Mouse (Mus musculus) left cerebral cortex, postnatal 14 days (tissue): ENCODE data around the gene Dpy19l3. TPM values are rescaled to one million over a fixed set of nuclear protein-coding genes. Genes with fewer than 3 reads are reported as not detected.

Experiments
- DNase-seq, 2 experiments: peaks; one replicate each; pipeline ENCODE4 v3.0.0; 2021 to 2022; ENCODE audit warnings: low spot score in 2 of 2, mixed read lengths in 1 of 2
- intact Hi-C: fragments of 180-260 bp; cut with DNase I; formaldehyde crosslinking; loops from one replicate; pipeline ENCODE4 v1.15.1; 2025
- total RNA-seq, 2 experiments: library from RNA; stranded (reverse); gene quantifications; 2 replicates each; pipeline ENCODE4 v1.2.3; 2021

The Dpy19l3 gene
- total RNA-seq, 2 experiments from 2014 or later = 58.7 to 61.6 TPM

DNA sequence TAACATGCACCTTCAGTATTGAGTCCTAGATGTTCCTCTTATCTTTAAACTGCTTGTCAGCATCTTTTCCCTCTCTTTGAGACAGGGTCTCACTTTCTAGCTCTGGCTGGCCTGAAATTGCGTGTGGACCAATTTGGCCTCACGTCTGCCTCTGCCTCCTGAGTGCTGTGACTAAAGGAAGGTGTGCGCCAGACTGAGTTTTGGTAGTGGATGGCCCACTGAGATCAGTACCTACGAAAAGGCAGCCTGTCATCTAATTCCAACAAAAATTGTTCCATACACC, 573 bp upstream of the Dpy19l3 start:
- no peak for DNase-seq
- intact Hi-C loops = loop anchor here (5.0 kb wide), 1 partner anchor 103 kb away; no protein-coding TSS in a partner anchor

DNA sequence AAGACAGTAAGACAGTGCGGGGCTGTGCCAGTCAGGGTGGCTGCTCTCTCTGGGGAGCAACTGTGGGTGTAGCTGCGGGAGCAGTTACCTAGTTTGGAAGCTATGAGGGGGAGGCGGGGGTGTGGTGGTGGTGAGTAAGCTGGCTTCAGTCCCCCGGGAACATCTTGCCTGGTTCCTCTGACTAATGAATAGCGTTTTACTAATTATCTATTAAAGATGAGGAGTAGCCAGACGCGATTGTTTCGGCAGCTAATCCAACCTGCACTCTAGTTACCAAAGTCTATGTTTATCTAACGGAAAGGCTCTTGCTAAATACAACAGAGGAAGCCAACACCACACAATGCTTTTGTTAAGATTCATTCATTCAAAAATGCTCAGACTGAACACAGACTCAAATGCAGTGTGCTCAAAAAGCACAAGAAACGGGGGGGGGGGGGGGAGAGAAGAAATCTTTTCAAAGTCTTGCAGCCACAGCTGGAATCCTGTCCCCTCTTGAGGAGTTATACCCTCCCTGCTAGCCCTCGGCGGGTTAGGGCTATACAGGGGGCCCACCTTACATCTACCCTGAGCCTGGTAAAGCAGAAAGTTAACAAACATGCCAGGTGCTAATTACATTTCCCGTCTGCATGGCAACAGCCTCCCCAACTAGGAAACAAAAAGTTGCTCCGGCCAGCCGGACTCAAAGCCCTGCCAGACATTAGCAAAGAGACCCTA, 778 bp downstream of the Dpy19l3 start:
- intact Hi-C loops = loop anchor here (5.0 kb wide), 1 partner anchor 101 kb away; no protein-coding TSS in a partner anchor

DNA sequence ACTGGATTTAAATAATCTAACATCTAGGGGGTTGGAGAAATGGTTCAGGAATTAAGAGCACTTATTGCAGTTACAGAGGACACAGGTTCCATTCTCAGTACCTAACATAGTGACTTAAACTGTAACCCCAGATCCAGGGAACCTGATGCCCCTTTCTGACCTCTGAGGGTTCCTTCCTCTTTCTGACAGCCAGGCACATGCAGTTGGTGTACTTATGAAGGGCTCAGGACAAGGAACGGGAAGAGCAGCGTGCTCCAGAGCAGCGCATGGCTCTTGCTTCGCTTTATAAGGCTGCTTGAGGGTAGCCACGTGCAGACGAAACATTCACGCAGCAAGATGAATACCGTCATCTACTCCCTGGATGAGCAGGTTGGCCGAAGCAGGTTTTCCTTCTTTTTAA, 3.4 kb downstream of the Dpy19l3 start:
- intact Hi-C loops = loop anchor here (5.0 kb wide), 1 partner anchor 99 kb away; no protein-coding TSS in a partner anchor
- no peak for DNase-seq

More for the DNA sequence above, 778 bp downstream of the Dpy19l3 start:
- DNase-seq = peak in 1 of 2 experiments; percentile 52

- DNase-seq = no peak
- intact Hi-C loops = no loop called here
Observed at GRCm38 (mm10) chr7:35747397-35747964, 6.8 kb downstream of the Dpy19l3 start.

DNA sequence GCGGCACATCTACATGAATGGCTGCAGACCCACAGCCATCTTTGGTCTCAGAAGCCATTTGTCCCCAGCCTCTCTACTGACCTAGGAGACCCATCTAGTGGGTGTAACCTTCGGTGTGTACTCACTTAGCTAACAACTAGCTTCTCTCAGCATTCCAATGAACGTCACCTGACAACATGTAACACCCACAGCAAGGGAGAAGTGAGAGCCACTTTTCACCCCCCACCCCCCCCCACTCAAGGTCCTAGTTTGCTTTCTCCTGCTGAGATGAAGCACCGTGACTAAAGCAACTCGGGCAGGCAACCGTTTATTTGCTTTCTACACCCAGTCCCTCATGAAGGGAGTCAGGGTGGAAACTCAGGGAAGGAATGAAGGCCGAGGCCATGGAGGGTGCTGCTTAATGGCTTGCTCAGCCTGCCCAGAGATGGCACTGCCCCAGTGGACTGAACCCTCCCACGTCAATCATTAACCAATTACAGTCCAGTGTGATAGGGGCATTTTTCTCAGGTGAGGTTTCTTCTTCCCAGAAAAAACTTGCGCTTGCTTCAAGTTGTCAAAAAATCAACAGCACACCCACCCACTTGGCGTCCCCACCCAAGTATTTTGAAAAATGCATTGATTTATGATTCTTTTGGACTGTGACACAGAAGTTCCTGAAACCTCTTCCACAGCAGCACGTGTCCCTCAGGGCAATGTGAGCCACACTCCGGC, 7.4 kb downstream of the Dpy19l3 start:
- intact Hi-C loops = no loop called here
- no peak for DNase-seq

GRCm38 (mm10) chr7:35745281-35745702, 9.0 kb downstream of the Dpy19l3 start:
- intact Hi-C loops = no loop called here
- no peak for DNase-seq

DNA sequence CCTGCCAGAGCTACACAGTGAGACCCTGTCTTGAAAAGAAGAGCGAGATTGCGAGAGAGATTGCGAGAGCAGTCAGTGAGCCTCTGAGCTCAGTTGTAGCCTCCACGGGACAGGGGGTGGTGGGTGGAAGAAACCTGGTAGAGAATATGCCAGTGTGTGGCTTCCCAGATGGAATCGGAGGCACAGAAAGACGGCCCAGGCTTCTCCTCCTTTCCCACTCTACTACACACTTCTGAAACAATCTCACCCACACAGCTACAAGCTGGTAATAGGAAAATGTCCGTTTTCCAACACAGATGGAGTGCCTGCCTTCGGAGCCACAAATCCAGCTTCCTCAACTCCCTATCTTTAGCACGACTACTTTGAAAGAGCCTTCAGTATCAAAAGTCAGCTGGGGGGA, 9.5 kb downstream of the Dpy19l3 start:
- intact Hi-C loops = loop anchor here (5.0 kb wide), 1 partner anchor 57 kb away; no protein-coding TSS in a partner anchor

DNA sequence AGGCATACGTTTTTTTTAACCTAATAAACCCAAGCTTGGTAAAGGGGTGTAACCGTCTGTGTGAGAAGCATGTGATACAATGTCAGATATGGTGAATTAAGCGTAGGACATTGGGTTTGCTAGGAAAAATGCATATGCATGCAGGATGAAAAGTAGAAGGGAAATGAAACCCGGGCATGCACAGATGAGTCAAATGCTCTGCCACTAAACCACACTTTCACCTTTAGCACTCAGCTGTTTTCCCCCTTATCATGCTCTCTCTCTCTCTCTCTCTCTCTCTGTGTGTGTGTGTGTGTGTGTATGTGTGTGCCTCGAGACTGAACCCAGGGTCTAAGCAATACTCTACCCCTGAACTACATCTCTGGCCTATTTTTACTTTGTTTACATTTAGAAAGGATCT, 11.9 kb downstream of the Dpy19l3 start:
- DNase-seq = no peak
- intact Hi-C loops = loop anchor here (5.0 kb wide), 1 partner anchor 55 kb away; no protein-coding TSS in a partner anchor

More for the DNA sequence above, 9.5 kb downstream of the Dpy19l3 start:
- peak; percentile 65 to 67 for DNase-seq

DNA sequence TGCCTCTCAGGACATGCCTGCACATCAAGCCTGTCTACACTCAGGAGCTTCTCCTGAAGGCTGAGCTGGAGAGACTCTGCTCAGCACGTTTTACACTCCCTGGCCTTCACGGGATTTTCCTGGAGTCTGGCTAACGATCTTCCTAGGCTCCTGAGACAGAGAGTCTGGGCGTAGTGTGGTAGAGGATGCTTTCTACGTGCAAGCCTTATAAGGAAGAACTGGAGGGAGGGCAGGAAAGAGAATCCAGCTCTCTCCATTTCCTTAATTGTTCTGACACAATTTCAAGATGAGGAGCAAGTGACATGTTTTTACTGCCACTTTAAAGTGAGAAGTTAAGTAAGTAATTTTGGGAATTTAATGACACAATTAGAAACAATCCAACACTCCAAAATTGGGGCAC, 12.4 kb downstream of the Dpy19l3 start:
- intact Hi-C loops = loop anchor here (5.0 kb wide), 1 partner anchor 55 kb away; no protein-coding TSS in a partner anchor
- no peak for DNase-seq

DNA sequence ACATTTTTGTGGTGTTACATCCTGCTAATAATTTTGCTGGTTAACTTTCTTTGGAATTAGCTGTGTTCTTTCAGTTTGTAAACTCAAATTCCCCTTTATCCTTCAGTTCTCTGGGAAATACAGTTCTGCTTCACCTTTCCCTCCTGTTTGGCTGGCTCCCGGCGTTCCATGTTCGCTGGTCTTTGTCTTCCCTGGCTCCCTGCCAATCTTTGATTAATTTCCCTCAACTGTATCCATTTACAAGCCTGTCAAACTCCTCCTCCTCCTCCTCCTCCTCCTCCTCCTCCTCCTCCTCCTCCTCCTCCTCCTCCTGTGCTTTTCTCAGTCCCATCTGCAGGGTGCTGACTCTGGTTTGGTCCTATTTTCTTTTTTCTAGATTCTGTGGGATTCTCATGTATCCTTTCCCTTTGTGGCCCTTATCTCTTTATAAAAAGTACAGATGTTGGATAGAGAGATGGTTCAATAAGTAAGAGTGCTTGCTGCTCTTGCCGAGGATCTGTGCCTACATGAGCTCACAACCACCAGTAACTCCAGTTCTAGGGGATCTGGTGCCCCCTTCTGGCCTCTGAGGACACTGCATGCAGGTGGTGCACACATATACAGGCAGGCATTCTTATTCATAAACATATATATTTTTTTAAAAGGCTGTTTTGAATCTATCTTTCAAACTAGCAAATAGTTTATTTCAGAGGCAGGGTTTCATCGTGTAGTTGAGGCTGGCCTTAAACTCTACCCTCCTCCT, 13.6 kb downstream of the Dpy19l3 start:
- peak; percentile 66 to 81 for DNase-seq
- intact Hi-C loops = loop anchor here (5.0 kb wide), 1 partner anchor 53 kb away; no protein-coding TSS in a partner anchor

DNA sequence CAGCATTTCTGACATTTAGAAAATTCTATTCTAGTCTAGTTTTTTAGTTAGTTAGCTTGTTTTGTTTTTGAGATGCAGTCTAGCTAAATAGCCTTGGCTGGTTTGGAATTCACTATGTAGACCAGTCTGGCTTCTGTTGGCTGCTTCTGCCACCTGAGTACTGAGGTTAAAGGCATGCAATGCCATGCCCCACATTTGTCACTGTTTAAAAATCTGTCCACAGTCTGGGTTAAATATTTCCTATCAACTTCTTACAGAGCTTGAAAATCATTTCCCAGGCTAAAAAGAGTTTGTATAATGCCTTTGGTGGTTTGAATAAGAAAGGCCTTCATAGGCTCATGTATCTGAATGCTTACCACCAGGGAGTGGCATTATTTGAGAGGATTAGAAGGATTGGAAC, 15.4 kb downstream of the Dpy19l3 start:
- intact Hi-C loops = no loop called here
- DNase-seq = no peak

DNA sequence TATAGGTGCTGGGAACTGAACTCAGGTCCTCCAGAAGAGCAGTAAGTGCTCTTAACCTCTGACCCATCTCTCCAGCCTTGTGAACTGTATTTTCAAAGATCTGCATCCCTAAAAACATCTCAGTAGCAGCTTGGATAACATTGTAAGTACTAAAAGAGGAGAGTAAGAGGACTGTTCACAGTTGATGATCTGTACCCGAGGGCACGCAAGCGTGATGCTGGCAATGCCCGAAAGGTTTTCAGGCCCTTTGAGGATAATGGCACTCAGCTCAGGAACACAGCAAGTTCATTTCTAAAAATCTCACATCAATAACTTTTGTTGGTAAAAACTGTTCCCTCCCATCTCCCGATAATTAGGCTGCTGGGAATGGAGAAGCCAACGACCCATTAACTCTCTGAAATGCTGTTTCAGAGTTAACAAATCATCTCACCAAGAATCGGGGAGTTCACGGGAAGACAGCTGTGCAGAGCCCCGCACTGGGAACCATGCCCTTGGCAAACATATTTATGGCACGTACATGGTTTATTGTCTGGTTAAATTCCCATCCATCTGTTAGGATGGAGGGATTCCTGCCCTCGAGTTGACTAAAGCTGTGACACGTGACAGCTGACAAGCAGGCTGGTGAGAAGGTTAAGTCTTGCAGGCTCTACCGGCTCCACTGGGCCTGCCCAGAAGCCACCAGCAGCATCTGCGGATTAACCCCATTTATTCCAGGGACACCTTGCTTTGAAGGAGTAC, 20.8 kb downstream of the Dpy19l3 start:
- intact Hi-C loops = no loop called here
- DNase-seq = no peak

DNA sequence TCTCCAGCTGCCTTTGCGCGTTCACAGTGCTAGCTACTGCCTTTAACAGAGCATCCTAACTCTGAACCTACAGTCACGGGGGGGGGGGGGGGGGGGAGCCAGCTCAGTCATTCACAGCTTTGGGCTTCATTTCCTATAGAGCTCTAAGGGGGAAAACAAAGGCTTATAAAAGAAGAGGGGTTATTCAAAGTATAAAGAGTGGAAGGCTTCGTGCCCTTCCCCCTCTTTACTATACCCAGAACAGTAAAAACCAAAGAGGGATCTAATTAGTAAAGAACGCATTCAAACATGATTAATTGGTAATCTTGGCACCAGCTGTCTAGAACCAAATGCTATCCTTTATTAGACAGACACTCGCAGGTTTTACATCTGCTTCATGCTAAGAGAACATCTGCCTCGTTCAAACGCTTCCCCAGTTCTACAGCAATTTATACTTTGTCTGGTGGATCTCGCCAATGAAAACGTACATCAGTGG, 21.6 kb downstream of the Dpy19l3 start:
- no peak for DNase-seq
- intact Hi-C loops = no loop called here

GRCm38 (mm10) chr7:35729621-35730031, 24.6 kb downstream of the Dpy19l3 start:
- intact Hi-C loops = no loop called here
- DNase-seq = peak; percentile 48 to 89

DNA sequence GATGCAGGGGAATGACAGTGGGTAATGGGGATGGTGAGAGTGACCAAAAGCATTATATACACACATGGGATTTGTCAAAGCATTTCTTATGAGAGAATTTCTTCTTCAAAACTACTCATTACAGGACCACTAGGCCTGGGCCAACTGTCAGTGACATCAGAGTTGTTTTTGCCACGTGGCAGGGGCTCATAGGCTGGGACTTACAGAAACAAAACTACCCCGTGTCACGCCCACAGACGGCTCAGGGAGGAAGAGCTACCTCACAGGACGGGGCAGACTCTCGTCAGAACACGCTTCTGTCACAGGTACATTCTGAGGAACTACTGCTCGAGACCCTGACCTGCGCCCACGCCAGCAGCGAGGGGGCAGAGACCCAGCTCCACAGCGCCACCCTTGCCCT, 25.9 kb downstream of the Dpy19l3 start:
- DNase-seq = no peak
- intact Hi-C loops = no loop called here

- no peak for DNase-seq
- intact Hi-C loops = no loop called here
Observed at GRCm38 (mm10) chr7:35723035-35723434, 31.2 kb downstream of the Dpy19l3 start.

GRCm38 (mm10) chr7:35718421-35719178, 35.7 kb downstream of the Dpy19l3 start:
- DNase-seq = peak in 1 of 2 experiments; percentile 60
- intact Hi-C loops = no loop called here

- DNase-seq = no peak
- intact Hi-C loops = no loop called here
Observed at GRCm38 (mm10) chr7:35710366-35710765, 43.9 kb downstream of the Dpy19l3 start.
